Mouse (Mus musculus): Measurements from ENCODE around the gene Rab40c. TPM values are rescaled to one million over a fixed set of nuclear protein-coding genes. Genes with fewer than 3 reads are reported as not detected.

The Rab40c gene
- polyA plus RNA-seq, 1 experiment from 2014 or later = 6.6 TPM

- Histone ChIP-seq H3K27ac (replicated peaks) (no peak overlapping the region), H3K9ac (no peak overlapping the region), H3K36me3 (replicated peaks) (peaks cover 20% of the 10 kb centered on the region), H3K4me1 (replicated peaks) (peaks cover 46% of the 10 kb centered on the region), H3K27me3 (no peaks in the 10 kb centered on the region), H3K4me2 (peak overlapping the region; percentile 88; the same call in 1 of the 2 replicates), H3K9me3 (replicated peaks) (no peaks in the 10 kb centered on the region), H3K4me3 (replicated peaks) (no peak overlapping the region)
- no peak for ATAC-seq (ENCODE audit: insufficient read depth)
- 69% methylated on average over 3 of the region's 3 CpGs for WGBS (ENCODE audit: insufficient replicate concordance)
Measured at GRCm38 (mm10) chr17:25866172-25866571, 53.4 kb downstream of the Rab40c start.

- ATAC-seq (ENCODE audit: insufficient read depth) = no peak
- Histone ChIP-seq H3K27ac (replicated peaks) (no peak overlapping the region), H3K36me3 (replicated peaks) (peaks cover 20% of the 10 kb centered on the region), H3K27me3 (no peaks in the 10 kb centered on the region), H3K4me3 (replicated peaks) (no peak overlapping the region), H3K4me1 (replicated peaks) (peaks cover 54% of the 10 kb centered on the region), H3K4me2 (no peak overlapping the region), H3K9ac (no peak overlapping the region), H3K9me3 (replicated peaks) (no peaks in the 10 kb centered on the region)
- 81% methylated on average over 11 of the region's 11 CpGs for WGBS (ENCODE audit: insufficient replicate concordance)
Measured at GRCm38 (mm10) chr17:25865288-25865687, 54.2 kb downstream of the Rab40c start.

- Histone ChIP-seq H3K36me3 (replicated peaks) (peaks cover 20% of the 10 kb centered on the region), H3K27me3 (no peaks in the 10 kb centered on the region), H3K9me3 (replicated peaks) (no peaks in the 10 kb centered on the region), H3K4me3 (replicated peaks) (no peak overlapping the region), H3K4me2 (no peak overlapping the region), H3K9ac (no peak overlapping the region), H3K27ac (replicated peaks) (no peak overlapping the region), H3K4me1 (replicated peaks) (peaks cover 63% of the 10 kb centered on the region)
- 85% methylated on average over 14 of the region's 14 CpGs for WGBS (ENCODE audit: insufficient replicate concordance)
- no peak for ATAC-seq (ENCODE audit: insufficient read depth)
Measured at GRCm38 (mm10) chr17:25864311-25864710, 55.2 kb downstream of the Rab40c start.

GRCm38 (mm10) chr17:25863681-25864080, 55.8 kb downstream of the Rab40c start:
- Histone ChIP-seq H3K4me1 (replicated peaks) (peaks cover 59% of the 10 kb centered on the region), H3K27me3 (no peaks in the 10 kb centered on the region), H3K36me3 (replicated peaks) (peaks cover 20% of the 10 kb centered on the region), H3K27ac (replicated peaks) (no peak overlapping the region), H3K4me3 (replicated peaks) (no peak overlapping the region), H3K9ac (no peak overlapping the region), H3K4me2 (no peak overlapping the region), H3K9me3 (replicated peaks) (no peaks in the 10 kb centered on the region)
- ATAC-seq (ENCODE audit: insufficient read depth) = no peak
- 79% methylated on average over 6 of the region's 6 CpGs for WGBS (ENCODE audit: insufficient replicate concordance)

GRCm38 (mm10) chr17:25861704-25862612, 57.6 kb downstream of the Rab40c start:
- Histone ChIP-seq H3K9ac (peak overlapping the region; percentile 75), H3K4me1 (replicated peaks) (peaks cover 48% of the 10 kb centered on the region), H3K4me3 (replicated peaks) (peak overlapping the region; percentile 80), H3K27ac (replicated peaks) (peak overlapping the region; percentile 68), H3K36me3 (replicated peaks) (peaks cover 20% of the 10 kb centered on the region), H3K27me3 (no peaks in the 10 kb centered on the region), H3K9me3 (replicated peaks) (no peaks in the 10 kb centered on the region), H3K4me2 (peak overlapping the region; percentile 98)
- WGBS (ENCODE audit: insufficient replicate concordance) = 7% methylated on average over 6 of the region's 6 CpGs
- ATAC-seq (ENCODE audit: insufficient read depth) = peak; percentile 12; the same call in 1 of the 2 replicates

GRCm38 (mm10) chr17:25860832-25861703, 58.5 kb downstream of the Rab40c start, which contains the start of gene Wdr90:
Wdr90 (minus strand) TSS chr17:25861501.
- H3K36me3 ChIP-seq (replicated peaks) = peaks cover 20% of the 10 kb centered on the region
- peak within 1 kb of the TSS; percentile 80 for H3K4me3 ChIP-seq (replicated peaks)
- peak within 1 kb of the TSS; percentile 75 for H3K9ac ChIP-seq
- WGBS (ENCODE audit: insufficient replicate concordance) = 4% methylated on average over 65 of the region's 65 CpGs
- peaks cover 39% of the 10 kb centered on the region for H3K4me1 ChIP-seq (replicated peaks)
- H3K27ac ChIP-seq (replicated peaks) = peak within 1 kb of the TSS; percentile 68
- no peaks in the 10 kb centered on the region for H3K27me3 ChIP-seq
- H3K9me3 ChIP-seq (replicated peaks) = no peaks in the 10 kb centered on the region
- peak within 1 kb of the TSS; percentile 98 for H3K4me2 ChIP-seq
- ATAC-seq (ENCODE audit: insufficient read depth) = peak; percentile 85

GRCm38 (mm10) chr17:25860229-25860628, 59.3 kb downstream of the Rab40c start:
- Histone ChIP-seq H3K27ac (replicated peaks) (no peak overlapping the region), H3K27me3 (no peaks in the 10 kb centered on the region)
- WGBS (ENCODE audit: insufficient replicate concordance) = 80% methylated on average over 6 of the region's 6 CpGs

GRCm38 (mm10) chr17:25844396-25844901, 75.1 kb downstream of the Rab40c start, which contains the start of gene Rhot2:
Rhot2 (minus strand) TSS chr17:25844851.
- Histone ChIP-seq H3K4me3 (replicated peaks) (peak within 1 kb of the TSS; percentile 93), H3K4me2 (peak within 1 kb of the TSS; percentile 88), H3K9me3 (replicated peaks) (no peaks in the 10 kb centered on the region), H3K27me3 (no peaks in the 10 kb centered on the region), H3K4me1 (replicated peaks) (peaks cover 47% of the 10 kb centered on the region), H3K36me3 (replicated peaks) (peaks cover 66% of the 10 kb centered on the region), H3K27ac (replicated peaks) (peak within 1 kb of the TSS; percentile 90), H3K9ac (peak within 1 kb of the TSS; percentile 85)
- ATAC-seq (ENCODE audit: insufficient read depth) = peak; percentile 89
- WGBS (ENCODE audit: insufficient replicate concordance) = 1% methylated on average over 21 of the region's 21 CpGs

More at GRCm38 (mm10) chr17:25860229-25860628, 59.3 kb downstream of the Rab40c start:
- H3K9ac ChIP-seq = peak overlapping the region; percentile 75; the same call in 1 of the 2 replicates
- H3K36me3 ChIP-seq (replicated peaks) = peaks cover 22% of the 10 kb centered on the region
- H3K4me2 ChIP-seq = peak overlapping the region; percentile 98
- H3K9me3 ChIP-seq (replicated peaks) = no peaks in the 10 kb centered on the region
- peak overlapping the region; percentile 80 for H3K4me3 ChIP-seq (replicated peaks)
- H3K4me1 ChIP-seq (replicated peaks) = peaks cover 36% of the 10 kb centered on the region
- ATAC-seq (ENCODE audit: insufficient read depth) = no peak

GRCm38 (mm10) chr17:25843636-25844395, 75.7 kb downstream of the Rab40c start:
- peak overlapping the region; percentile 93 for H3K4me3 ChIP-seq (replicated peaks)
- peaks cover 69% of the 10 kb centered on the region for H3K36me3 ChIP-seq (replicated peaks)
- H3K9ac ChIP-seq = peak overlapping the region; percentile 85
- H3K4me2 ChIP-seq = peak overlapping the region; percentile 88
- H3K4me1 ChIP-seq (replicated peaks) = peaks cover 53% of the 10 kb centered on the region
- peak; percentile 51 for ATAC-seq (ENCODE audit: insufficient read depth)
- H3K27ac ChIP-seq (replicated peaks) = peak overlapping the region; percentile 90
- no peaks in the 10 kb centered on the region for H3K9me3 ChIP-seq (replicated peaks)
- H3K27me3 ChIP-seq = no peaks in the 10 kb centered on the region
- WGBS (ENCODE audit: insufficient replicate concordance) = 2% methylated on average over 38 of the region's 38 CpGs

GRCm38 (mm10) chr17:25843122-25843521, 76.4 kb downstream of the Rab40c start:
- Histone ChIP-seq H3K36me3 (replicated peaks) (peaks cover 68% of the 10 kb centered on the region), H3K27ac (replicated peaks) (peak overlapping the region; percentile 90), H3K9me3 (replicated peaks) (no peaks in the 10 kb centered on the region), H3K4me2 (peak overlapping the region; percentile 88), H3K27me3 (no peaks in the 10 kb centered on the region), H3K4me1 (replicated peaks) (peaks cover 57% of the 10 kb centered on the region), H3K4me3 (replicated peaks) (peak overlapping the region; percentile 93), H3K9ac (peak overlapping the region; percentile 85)
- WGBS (ENCODE audit: insufficient replicate concordance) = 80% methylated on average over 4 of the region's 4 CpGs
- no peak for ATAC-seq (ENCODE audit: insufficient read depth)
